Mouse (Mus musculus) E14TG2a.4 (cell line): Measurements from ENCODE around the gene Olfr713.

Source experiments
- H3K27me3 ChIP-seq: 2 replicates; pipeline ENCODE4 v1.6.1; 2014; ENCODE audit warnings: low read length, control low read depth; ENCODE audit not compliant: insufficient read depth
- H3K36me3 ChIP-seq: 2 replicates; pipeline ENCODE4 v1.6.1; 2014; ENCODE audit warnings: low read length, control low read depth; ENCODE audit not compliant: insufficient read depth
- H3K4me1 ChIP-seq: replicated peaks from 2 replicates; pipeline ENCODE4 v1.6.1; 2014; ENCODE audit warnings: low read depth, low read length, control low read depth
- H3K4me3 ChIP-seq: replicated peaks from 2 replicates; pipeline ENCODE4 v1.5.1; 2014; ENCODE audit warnings: mild to moderate bottlenecking, low read length
- H3K9me3 ChIP-seq: 2 replicates; pipeline ENCODE4 v1.6.1; 2014; ENCODE audit warnings: low read length, control low read depth
- CTCF ChIP-seq: conservative IDR thresholded peaks from 2 replicates; pipeline ENCODE4 v1.5.1; 2014; ENCODE audit warnings: low read length
- NANOG ChIP-seq: IDR thresholded peaks from 2 replicates; pipeline ENCODE4 v1.6.1; 2014; ENCODE audit warnings: borderline replicate concordance, low read length, mixed read lengths
- POU5F1 ChIP-seq: IDR thresholded peaks from 2 replicates; pipeline ENCODE4 v1.6.1; 2014; ENCODE audit warnings: low read length, borderline replicate concordance

The Olfr713 gene

DNA sequence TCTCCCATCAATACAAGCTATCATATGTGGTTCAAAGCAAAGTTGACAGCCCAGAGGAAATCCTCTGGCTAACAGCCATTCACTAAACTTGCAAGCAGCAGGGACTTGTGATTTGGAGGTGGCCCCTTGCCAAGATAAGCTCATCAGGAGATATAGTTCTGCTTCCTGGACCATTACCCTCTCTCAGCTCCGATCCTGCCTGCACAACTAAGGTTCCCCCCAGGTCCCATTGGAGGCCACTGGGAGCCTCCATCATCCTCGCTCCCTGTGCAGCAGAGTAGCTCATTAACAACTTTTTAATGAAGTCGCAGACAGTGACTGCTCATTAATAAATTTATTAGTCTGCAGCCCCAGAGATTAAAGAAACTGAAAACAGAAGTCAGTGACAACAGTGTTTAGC is 16.6 kb downstream of the Olfr713 start:
- Histone ChIP-seq H3K9me3 (no peaks in the 10 kb centered on the region), H3K36me3 (no peaks in the 10 kb centered on the region), H3K4me3 (no peak overlapping the region), H3K4me1 (no peaks in the 10 kb centered on the region), H3K27me3 (no peaks in the 10 kb centered on the region)
- TF ChIP-seq CTCF (no peak), POU5F1 (no peak), NANOG (no peak)

GRCm38 (mm10) chr7:107070681-107071080 is 39.7 kb downstream of the Olfr713 start, which contains the start of gene Olfr714:
Olfr714 (plus strand) TSS chr7:107070981.
- H3K9me3 ChIP-seq: peaks cover 5% of the 10 kb centered on the region; the same call in 1 of the 2 replicates
- no peaks in the 10 kb centered on the region for H3K36me3 ChIP-seq
- no peaks in the 10 kb centered on the region for H3K4me1 ChIP-seq
- H3K4me3 ChIP-seq: no peak within 1 kb of the TSS
- no peaks in the 10 kb centered on the region for H3K27me3 ChIP-seq
- TF ChIP-seq NANOG: no peak
- TF ChIP-seq POU5F1: no peak
- no peak for TF ChIP-seq CTCF
